Mouse (Mus musculus): ENCODE measurements around the gene Mif4gd.

GRCm38 (mm10) chr11:115649706-115650105 is 36.9 kb upstream of the Mif4gd start:
- TF ChIP-seq CTCF (conservative IDR thresholded peaks at IDR 0.05 in 1 of 2, IDR thresholded peaks at IDR 0.05 in 1 of 2; ENCODE audit: low read depth in 2 of 2, low read length in 2 of 2) (no peak), ZC3H11A (IDR thresholded peaks at IDR 0.05; ENCODE audit: low read depth, low read length) (no peak)

All from CH12.LX (cell line).